Mouse (Mus musculus): ENCODE results near the gene Gtf2h1.

The Gtf2h1 gene

GRCm38 (mm10) chr7:46851026-46851425 lies 55.1 kb downstream of the Gtf2h1 start:
- no peak for DNase-seq (ENCODE audit: inconsistent ontology term)

DNA sequence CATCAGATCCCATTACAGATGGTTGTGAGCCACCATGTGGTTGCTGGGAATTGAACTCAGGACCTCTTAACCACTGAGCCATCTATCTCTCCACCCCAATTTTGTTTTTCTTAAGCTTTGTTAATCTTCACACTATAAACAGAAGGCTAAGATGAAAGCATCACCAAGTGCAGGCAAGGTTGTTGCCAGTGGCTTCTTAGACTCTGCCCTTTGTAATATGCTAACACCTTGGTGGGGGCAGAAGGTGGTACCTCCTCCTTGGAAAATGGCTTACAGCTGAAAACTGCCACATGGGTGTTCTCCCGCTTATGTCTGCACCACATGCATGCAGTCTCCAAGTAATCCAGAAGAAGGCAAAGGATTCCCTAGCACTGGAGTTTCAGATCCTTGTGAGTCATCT lies 56.8 kb downstream of the Gtf2h1 start:
- DNase-seq (ENCODE audit: inconsistent ontology term) = no peak

DNA sequence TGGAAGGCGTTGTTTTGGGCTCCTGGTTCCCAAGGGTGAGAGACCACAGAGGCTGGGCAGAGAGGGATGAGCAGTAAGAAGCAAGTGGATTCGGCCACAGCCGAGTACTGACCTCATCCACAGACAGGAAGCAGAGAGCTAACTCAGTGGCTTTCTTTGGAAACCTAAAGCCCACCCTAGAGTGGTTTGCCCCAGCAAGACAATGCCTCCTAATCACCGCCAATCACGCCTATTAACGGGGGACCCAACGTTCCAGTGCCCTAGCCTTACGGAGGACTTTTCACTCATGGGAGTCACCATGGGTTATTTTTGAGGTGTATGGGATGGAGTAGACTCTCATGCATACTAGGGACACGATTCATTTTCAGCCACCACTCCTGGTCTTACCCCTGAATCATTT lies 57.5 kb downstream of the Gtf2h1 start:
- no peak for DNase-seq (ENCODE audit: inconsistent ontology term)

GRCm38 (mm10) chr7:46855866-46856560 lies 60.1 kb downstream of the Gtf2h1 start:
- no peak for DNase-seq (ENCODE audit: inconsistent ontology term)

GRCm38 (mm10) chr7:46857436-46857835 lies 61.5 kb downstream of the Gtf2h1 start:
- no peak for DNase-seq (ENCODE audit: inconsistent ontology term)

DNA sequence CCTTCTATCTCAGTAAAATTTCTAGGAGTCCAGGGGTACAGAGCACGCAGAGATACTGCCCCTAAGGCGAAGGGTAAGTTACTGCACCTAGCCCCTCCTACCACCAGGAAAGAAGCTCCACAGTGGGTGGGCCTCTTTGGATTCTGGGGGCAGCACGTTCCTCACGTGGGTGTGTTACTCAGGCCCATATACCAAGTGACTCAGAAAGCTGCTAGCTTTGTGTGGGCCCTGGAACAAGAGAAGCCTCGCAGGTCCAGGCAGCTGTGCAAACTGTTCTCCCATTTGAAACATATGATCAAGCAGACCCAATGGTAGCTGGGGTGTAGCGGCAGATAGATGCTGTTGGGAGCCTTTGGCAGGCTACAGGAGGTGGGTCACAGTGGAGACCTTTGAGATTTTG lies 63.1 kb downstream of the Gtf2h1 start:
- no peak for DNase-seq (ENCODE audit: inconsistent ontology term)

DNA sequence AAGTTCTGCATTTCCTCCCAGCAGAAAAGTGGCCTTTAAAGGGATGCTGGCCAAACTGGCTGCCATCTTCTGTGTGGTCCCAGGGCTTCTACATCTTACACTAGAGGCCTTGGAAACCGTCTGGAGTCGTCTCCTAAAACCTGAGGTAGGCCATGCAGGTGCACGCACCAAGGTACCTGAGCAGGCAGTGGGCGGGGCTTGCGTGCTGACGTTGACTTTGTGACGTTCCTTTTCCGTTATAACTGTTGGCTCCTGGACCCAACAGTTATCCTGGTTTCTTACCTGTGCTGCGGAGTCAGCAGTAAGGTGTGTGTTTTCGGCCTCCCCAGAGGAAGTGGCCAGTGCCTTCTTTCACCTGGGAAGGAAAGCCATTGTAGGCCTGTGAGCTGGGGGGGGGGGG lies 65.1 kb downstream of the Gtf2h1 start, which contains the start of gene Ldhc:
Gene Ldhc (plus strand): TSS at position 208 of the 400 bp plus-strand sequence.
- DNase-seq (ENCODE audit: inconsistent ontology term) = no peak

GRCm38 (mm10) chr7:46871988-46872387 lies 76.1 kb downstream of the Gtf2h1 start:
- DNase-seq (ENCODE audit: inconsistent ontology term) = no peak

Data from Muller cell, postnatal 12 days (primary cell).